Mouse (Mus musculus): Measurements from ENCODE around the gene Copg1.
"Not testable (repeated sequence)": the region's sequence is repeated elsewhere in the genome, so short reads cannot be mapped to it uniquely, and the experiment has no call there.

The Copg1 gene

DNA sequence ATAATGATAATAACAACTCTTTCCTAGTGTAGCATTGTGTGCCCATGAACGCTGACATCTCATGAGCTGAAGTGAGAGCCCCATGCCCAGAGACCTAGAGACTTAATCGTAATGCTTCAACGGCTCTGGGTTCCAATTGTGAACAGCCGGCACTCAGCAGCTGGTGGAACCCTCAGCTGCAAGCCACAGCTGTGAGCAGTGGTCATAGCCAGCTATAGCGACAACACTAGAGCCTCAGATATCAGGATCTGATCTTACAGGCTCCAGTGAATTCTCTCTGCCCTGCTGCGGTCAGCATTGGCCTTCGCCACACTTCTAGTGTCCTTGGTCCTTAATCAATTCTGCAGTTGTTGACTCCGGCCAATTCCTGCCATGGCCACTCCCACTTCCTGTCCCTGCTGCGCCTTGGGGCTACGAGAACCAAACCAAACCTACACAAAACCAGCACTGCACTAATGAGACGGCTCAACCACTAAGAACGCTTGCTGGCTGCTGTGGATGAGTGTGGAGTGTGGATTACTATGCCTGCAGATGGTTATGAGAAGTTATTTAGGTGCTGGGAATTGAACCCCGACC lies 11.5 kb upstream of the Copg1 start:
- DNase-seq: no peak

DNA sequence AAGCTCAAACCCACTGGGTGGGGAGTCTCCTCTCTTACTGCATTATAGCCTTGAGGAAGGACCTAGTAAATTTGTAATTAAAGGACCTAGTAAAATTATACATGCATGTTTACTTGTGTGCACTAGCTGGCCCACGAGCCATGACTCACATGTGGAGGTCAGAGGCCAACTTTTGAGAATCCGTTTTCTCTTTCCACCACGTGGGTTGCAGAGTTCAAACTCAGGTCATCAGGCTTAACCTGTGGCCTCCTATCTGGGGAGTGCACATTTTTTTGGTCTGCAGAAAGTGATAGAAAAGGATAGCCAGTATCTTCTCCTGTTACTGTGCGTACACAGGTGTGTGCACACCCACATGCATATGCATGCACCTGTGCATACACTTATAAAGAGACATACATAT lies 8.6 kb upstream of the Copg1 start:
- DNase-seq: no peak

DNA sequence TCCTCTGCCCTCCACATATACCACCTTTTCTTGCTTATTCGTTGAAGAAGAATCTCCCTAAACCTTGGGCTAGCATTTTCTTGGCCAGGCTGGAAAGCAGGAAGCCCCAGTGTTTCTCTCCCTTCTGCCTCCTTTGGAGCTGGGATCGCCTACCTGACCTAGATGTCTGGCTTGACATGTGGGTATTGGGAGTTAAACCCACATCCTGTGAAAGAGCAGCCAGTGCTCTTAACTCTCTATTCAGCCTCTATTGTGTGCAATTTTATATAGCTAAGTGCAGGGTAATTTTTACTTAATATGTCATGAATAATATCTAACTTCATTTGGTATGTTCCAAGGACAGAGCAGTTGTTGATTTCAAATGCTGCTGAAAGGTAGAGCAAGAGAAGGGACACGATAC lies 8.0 kb upstream of the Copg1 start:
- DNase-seq: no peak

DNA sequence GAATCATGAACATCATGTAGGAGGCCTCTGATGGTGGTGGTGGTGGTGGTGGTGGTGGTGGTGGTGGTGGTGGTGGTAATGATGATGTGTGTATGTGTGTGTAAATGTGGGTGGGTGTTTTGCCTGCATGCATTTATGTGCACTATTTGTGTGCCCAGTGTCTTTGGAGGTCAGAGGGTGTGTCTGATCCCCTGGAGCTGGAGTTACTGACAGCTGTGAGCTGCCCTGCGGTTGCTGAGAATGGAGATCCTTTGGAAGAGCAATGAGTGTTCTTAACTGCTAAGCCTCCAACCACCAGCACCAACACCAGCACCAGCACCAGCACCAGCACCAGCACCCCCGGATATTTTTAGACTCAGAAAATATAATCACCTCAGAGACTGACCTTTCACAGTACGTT lies 5.4 kb upstream of the Copg1 start:
- DNase-seq: no peak

DNA sequence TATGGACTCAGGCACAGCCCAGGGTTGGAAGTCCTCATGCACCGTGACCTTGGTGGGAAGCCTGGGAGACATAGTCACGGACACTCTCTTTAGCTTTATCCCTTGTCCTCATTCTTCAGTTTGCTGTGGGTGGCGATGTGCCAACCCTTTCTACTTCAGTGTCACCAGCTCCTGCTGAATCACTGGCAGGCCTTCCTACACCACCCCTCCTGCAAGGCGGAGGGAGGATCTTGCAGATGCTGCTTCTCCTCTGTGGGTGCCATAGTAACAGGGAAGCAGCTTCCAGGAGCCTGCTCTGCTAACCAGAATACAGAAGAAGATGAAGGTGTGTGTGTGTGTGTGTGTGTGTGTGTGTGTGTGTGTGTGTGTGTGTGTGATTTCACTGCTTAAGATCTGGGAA lies 4.8 kb upstream of the Copg1 start:
- peak; percentile 10 to 36 for DNase-seq

DNA sequence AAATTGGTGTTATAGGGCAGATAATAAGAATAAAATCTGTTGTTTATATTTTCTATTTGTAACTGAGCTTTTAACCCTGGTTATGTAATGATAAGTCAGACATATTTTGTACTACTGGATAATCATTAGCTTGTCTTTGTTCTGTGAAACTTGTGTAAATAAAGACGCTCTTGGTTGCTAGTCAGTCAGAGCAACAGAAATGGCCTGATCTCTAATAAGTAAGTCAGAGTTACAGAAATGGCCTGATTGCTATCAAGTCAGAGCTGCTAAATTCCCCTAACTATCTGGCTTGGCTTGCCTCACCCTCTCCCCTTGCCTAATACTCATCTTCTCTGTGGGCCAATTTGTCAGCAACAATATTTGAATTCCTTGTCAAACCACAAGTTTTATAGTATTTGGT lies 893 bp upstream of the Copg1 start:
- DNase-seq: no peak

DNA sequence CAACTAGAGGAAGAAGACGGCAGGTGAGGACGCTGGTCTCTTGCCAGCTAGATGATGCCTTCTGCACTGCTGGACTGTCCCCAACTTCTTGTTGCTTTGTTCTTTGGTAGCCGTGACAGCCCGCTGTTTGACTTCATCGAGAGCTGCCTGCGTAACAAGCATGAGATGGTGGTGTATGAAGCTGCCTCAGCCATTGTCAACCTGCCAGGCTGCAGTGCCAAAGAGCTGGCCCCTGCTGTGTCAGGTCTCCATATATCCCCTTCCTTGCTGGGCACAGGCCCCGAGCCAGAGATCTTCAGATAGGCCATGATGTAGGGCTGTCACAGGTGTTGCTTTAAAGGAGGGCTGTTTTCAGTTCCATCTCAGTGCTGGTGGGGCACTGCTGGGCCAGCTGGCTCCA lies 6.3 kb downstream of the Copg1 start:
- peak; percentile 85 to 88 for DNase-seq

DNA sequence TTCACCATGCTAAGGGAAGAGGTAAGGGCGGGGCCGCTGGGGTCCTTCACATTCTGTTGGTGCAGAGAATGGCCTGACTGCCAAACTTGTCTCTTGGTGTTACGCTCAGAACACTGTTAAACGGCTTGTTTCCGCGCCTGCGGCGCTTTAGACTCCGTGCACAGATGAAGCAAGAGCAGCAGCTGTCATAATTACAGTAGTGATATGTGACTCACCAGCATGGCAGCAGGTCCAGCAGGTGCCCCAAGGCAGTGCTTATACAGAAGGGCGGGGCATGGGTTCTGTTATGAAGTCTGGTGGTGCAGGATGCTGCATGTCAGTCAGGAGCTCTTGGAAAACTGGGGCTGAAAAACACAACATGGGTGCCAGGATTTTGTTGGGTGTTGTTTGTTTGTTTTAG lies 10.4 kb downstream of the Copg1 start:
- no peak for DNase-seq

DNA sequence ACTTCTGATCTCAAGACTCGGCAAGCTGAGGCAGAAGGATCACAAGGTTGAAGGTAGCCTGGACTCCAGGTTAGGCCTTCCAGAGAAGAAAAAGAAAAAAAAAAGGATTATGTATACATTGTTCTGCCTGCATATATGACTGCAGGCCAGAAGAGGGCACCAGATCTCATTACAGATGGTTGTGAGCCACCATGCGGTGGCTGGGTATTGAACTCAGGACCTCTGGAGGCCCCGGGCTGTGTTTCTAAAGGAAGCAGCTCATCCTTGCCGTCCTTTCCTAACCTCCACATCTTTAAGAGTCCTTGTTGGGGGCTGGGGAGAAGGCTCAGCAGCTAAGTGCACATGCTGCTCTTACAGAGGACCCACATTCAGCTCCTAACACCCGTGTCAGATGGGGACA lies 19.0 kb downstream of the Copg1 start:
- DNase-seq: no peak

DNA sequence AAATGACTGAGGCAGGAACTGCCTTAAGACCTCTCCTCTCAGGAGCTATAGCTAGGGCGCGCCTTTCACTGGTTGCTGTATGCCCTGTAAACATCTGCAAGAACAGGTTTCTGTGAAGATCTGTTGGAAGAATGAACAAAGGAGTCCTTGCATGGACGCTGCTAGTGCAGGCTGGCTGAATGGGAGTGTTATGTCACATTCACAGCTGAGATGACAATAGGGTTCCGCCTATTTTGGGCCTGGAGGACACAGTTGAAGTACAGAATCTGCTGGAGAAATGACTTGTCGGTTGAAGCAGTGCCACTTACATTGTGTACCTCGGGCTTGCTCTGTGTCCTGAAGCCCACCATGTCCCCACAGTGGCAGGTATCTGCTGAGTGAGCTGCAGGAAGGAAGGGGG lies 21.6 kb downstream of the Copg1 start:
- no peak for DNase-seq

DNA sequence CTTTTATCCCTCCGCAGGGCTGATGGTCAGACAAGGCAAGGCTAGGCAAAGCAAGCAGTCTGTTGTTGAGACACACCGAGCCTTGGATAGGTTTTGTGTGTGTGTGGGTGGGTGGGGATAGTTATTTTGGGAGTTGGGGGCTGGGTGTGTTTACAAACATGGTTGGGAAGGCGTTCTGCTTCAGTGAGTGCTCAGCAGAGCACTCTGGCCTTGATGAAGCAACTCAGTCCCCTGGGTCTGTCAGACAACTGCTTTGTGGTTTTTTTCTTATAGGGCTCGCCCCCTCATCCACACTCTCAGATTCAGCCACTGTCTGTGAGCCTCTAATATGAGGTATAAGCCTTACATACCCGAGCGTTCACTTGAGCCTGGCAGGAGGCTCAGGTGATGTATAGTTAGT lies 23.9 kb downstream of the Copg1 start:
- DNase-seq: no peak

DNA sequence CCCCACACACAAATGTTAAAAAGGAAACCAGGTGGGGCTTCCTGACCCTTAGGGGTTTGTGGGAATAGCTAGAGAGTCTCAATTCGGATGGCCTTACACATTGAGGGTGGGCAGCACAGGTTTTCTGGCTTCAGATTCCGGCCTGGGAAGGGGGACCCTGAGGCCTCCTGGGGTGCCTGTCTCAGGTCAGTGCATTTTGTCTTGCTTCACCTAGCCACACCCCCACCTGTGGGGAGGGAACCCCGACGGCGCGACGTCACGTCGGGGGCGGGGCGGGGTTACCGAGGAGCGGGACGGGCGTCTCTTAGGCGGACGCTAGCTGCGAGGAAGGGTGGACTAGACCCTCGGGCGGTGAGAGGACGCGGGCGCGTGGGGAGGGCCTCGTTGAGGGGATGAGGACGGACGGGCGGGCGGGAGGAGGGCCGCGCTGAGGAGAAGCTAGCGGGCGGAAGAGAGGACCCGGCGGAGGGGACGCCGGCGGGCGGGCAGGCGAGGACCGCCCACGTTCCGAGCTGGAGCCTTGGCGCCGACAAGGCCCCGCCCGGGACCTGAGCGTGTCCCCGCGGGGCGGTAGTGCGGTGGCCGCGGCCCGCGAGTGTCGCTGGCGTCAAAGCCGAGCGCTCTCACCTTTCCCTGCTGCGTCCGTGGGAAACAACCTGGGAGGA lies 26.2 kb downstream of the Copg1 start, which contains the start of gene Hmces:
Gene Hmces, plus strand, starts transcription at position 275 of the 665 bp plus-strand sequence.
- peak; percentile 81 to 85 for DNase-seq

DNA sequence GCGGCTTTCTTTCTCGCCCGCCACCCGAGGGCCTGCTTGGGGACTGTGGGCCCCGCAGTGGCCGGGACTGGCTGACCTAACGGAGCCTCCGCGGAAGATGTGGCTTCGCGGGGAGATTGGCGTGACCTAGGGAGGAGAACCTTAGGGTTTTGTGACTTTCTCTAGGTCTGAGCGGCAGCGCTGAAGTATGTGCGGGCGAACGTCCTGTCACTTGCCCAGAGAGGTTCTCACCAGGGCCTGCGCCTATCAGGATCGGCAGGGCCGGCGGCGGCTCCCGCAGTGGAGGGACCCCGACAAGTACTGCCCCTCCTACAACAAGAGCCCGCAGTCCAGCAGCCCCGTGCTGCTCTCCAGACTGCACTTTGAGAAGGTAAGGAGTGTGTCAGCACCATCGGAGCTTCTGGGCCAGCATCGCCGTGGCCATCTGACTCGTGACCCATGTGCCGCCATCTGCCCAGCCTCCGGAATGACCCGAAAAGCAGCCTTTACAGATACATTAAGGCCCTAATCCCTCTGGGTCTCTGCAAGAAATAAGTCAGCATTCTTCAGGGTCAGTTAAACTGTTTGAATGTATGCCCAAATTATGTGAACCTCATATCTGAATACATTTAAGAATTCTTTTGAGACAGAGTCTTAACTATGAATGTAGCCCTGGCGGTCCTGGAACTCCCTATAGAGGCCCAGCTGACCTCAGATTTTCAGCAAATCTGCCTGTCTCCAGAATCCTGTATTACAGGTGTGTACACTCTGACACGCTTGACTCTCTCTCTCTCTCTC lies 26.9 kb downstream of the Copg1 start:
- DNase-seq: peak; percentile 59 to 64

- DNase-seq: no peak
Measured at GRCm38 (mm10) chr6:87915939-87916338, 28.3 kb downstream of the Copg1 start.

DNA sequence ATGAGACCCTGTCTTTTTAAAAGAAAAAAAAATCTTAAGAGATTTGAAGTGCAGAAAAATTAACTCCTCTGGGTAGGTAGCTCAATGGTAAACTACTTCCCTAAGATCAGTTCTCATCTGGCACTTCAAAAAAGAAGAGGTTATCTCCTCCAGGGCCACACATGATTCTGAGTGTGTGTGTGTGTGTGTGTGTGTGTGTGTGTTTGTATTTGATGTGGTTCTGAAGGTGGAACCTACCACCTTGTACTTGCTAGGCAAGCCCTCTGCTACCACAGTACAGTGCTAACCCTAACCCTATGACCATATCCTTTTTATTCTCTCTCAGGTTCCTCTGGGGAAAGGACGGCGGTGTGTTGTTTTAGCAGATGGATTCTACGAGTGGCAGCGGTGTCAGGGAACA lies 33.6 kb downstream of the Copg1 start:
- no peak for DNase-seq

DNA sequence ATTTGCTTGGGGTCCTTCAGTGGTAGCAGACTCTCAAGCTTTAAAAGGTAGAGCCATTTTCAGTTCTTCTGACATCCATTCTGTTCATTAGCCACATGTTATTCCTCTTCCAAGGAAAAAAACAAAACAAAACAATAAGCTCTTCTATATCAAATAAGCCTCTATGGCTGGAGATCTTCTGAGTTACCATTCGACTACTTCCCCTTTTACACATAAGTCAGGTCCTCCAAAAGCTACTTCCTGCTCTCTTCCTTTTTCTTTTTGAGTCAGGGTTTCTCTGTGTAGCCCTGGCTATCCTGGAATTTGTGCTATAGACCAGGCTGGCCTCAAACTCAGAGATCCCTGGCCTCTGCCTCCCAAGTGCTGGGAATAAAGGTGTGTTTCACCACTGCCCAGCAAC lies 36.0 kb downstream of the Copg1 start:
- no peak for DNase-seq

DNA sequence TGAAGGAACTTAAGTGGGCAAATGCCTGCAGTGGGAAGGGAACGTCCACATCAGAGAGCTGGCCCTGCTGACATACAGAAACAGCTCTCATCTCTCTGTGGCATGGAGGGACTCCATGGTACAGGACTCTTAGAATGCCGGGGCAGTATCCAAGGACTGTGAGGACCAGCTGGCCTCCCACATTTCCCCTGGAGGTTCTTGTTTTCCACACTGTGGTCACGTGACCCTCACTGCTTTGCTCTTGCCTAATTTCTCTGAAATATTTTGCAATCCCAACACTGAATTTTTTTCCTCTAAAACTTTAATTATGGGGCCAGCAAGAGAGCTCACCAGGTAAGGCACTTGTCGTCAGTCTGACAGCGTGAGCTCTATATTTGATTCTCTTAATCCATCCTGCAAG lies 47.4 kb downstream of the Copg1 start:
- no peak for DNase-seq

DNA sequence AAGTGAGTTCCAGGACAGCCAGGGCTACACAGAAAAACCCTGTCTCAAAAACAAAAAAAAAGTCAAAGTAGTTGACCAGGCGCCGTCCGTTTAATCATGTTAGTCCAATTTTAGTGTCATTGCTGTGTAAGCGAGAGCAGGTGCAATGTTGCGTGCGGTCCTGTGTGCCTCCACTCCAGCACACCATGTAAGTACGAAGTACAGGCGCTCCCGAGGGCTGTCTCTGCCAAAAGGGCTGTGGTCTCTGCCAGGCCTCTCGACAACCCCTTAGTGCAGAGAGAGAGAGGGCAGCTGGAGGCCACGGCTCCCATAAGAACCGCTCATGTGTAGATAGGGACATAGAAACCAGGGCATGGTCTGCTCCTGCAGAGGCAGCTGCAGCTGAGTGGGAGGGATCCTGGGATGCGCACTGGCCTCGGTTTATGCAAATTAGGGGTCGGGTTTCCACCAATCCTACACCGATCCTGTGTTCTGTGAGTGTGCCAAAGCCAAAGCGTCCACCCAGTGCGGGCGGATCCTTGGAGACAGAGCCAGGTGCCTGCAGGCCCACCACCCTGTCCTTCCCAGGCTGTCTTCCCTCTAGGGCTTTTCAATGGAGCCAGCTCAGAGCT lies 49.7 kb downstream of the Copg1 start:
- DNase-seq: peak; percentile 36 to 43

DNA sequence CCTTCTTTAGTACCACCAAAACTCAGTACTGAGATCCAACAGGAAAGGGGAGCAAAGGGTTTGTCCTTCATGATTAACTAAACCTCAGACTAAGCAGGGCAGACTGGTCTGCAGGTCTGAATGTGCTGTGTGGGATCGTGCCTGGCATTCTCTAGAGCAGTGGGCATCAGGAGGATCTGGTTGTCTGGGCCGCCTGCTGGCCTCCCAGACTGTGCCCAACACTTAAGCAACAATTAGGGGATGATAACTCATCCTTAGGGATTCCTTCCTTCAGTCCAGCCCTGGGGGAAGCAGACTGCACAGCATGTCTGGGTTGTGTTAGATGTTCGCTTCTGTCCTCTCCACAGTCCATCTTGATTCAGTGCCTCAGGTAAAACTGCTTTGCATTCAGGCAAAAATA lies 51.3 kb downstream of the Copg1 start:
- DNase-seq: no peak

DNA sequence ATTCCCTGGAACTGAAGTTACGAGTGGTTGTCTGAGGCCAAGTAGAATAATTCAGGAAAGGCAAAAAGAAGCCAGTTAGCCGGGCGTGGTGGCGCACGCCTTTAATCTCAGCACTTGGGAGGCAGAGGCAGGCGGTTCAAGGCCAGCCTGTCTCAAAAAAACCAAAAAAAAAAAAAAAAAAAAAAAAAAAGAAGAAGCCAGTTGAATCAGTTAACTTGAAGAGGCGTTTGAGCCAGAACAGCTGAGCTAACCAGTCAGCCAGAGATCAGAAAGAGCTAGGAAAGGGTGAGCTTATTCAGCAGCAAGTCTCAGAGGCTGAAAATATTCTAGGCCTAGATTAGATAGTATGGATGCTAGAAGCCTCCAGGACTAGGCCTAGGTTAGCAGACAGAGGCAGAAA lies 54.6 kb downstream of the Copg1 start:
- no peak for DNase-seq

DNA sequence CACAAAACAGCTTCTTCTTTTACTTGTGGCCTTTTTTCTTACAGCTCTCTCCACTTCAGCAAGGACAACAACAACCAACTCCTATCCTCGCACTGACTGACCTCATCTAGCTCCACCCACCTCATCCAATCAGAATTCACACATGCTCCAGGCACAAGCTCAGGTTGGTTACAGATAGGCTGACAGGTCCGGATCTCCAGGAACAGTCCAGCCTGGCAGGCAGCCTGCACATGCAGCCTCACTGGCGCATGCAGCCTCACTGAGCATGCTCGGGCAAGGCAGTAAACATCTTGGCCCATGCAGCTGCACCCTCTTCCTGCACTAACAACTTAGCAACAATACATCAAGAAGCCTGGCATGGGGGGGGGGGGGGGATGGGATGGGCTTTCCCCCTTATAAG lies 74.8 kb downstream of the Copg1 start:
- DNase-seq: not testable (repeated sequence)
